Mouse (Mus musculus): ENCODE results near the gene A030003K21Rik.

DNA sequence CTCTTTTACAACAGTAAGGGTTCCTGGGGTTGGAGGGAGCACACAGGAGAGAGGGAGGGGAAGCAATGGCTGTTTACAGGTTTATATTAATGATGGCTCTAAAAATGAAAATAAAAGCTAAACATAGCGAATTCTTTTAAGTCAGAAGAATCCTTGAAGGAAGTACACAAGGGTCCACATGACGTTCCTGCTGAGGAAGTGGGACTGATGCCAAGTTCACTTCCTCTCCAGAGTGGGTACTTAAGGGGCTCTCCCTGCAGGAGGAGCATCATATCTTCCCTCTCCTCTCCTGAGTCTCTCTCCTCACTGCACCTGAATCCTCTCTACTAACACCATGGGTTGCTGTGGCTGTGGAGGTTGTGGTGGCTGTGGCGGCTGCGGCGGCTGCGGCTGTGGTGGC lies 18.5 kb downstream of the A030003K21Rik start, which contains the start of gene A030014E15Rik:
- TF ChIP-seq KAT2A (IDR thresholded peaks at IDR 0.05; ENCODE audit: insufficient replicate concordance, low read length) = no peak
- TF ChIP-seq CTCF (conservative IDR thresholded peaks at IDR 0.05 in 1 of 2, IDR thresholded peaks at IDR 0.05 in 1 of 2; ENCODE audit: low read depth in 2 of 2, low read length in 2 of 2) = no peak
- no peak for TF ChIP-seq EP300 (IDR thresholded peaks at IDR 0.05; ENCODE audit: low read length)
- TF ChIP-seq TCF12 (IDR thresholded peaks at IDR 0.05; ENCODE audit: low read depth, low read length) = no peak
